Mouse (Mus musculus) CH12.LX (cell line): ENCODE measurements around the gene Copg2. TPM values are rescaled to one million over a fixed set of nuclear protein-coding genes. Genes with fewer than 3 reads are reported as not detected.
"Not testable (repeated sequence)": the region's sequence is repeated elsewhere in the genome, so short reads cannot be mapped to it uniquely, and the experiment has no call there.

ENCODE experiments used
- DNase-seq: peaks from one replicate; pipeline ENCODE4 v3.0.0-alpha.2; 2013; ENCODE audit errors: extremely low read depth
- H3K27ac ChIP-seq: 2 replicates; pipeline ENCODE4 v1.5.1; 2012; ENCODE audit warnings: low read depth, mild to moderate bottlenecking, control low read depth, moderate library complexity; ENCODE audit not compliant: insufficient read depth
- H3K27me3 ChIP-seq: replicated peaks from 2 replicates; pipeline ENCODE3; 2012; ENCODE audit warnings: inconsistent platforms
- H3K36me3 ChIP-seq, 2 experiments: replicated peaks in 1 of 2; 2 replicates each; pipeline versions ENCODE3 to v1.6.1; 2012; ENCODE audit warnings: inconsistent platforms in 1 of 2, low read length in 1 of 2, mild to moderate bottlenecking in 1 of 2, mixed read lengths in 1 of 2, moderate library complexity in 1 of 2; ENCODE audit not compliant: control insufficient read depth in 1 of 2, insufficient read depth in 1 of 2
- H3K4me1 ChIP-seq, 2 experiments: 2 replicates each; pipeline ENCODE4 v1.6.1; 2012; ENCODE audit warnings: inconsistent platforms in 1 of 2, moderate library complexity in 1 of 2; ENCODE audit not compliant: insufficient read depth in 2 of 2, control insufficient read depth in 1 of 2
- H3K4me2 ChIP-seq: 2 replicates; pipeline ENCODE4 v1.6.1; 2012; ENCODE audit warnings: low read depth, mild to moderate bottlenecking, control low read depth; ENCODE audit not compliant: poor library complexity, insufficient read depth, severe bottlenecking
- H3K4me3 ChIP-seq, 3 experiments: fragments of 150-350 bp in 1 of 3; sonication (generic) in 1 of 3; replicated peaks in 1 of 3; 2 replicates each; pipeline versions ENCODE3 to v1.5.1; 2011 to 2012; ENCODE audit warnings: low read depth in 2 of 3, low read length in 2 of 3, mild to moderate bottlenecking in 2 of 3, moderate library complexity in 2 of 3, control low read depth in 1 of 3, improper control_type of control experiment in 1 of 3, inconsistent platforms in 1 of 3, mixed read lengths in 1 of 3; ENCODE audit not compliant: poor library complexity in 1 of 3
- H3K79me2 ChIP-seq: replicated peaks from 2 replicates; pipeline ENCODE4 v1.6.1; 2012; ENCODE audit warnings: mild to moderate bottlenecking, moderate library complexity; ENCODE audit not compliant: control insufficient read depth, poor library complexity, insufficient read depth, severe bottlenecking; ENCODE audit errors: extremely low read depth
- H3K9ac ChIP-seq: 2 replicates; pipeline ENCODE4 v1.6.1; 2012; ENCODE audit warnings: low read depth, mild to moderate bottlenecking, control low read depth, moderate library complexity; ENCODE audit not compliant: insufficient read depth
- H3K9me3 ChIP-seq: replicated peaks from 2 replicates; pipeline ENCODE3; 2012; ENCODE audit warnings: low read length, inconsistent platforms, mixed read lengths
- BHLHE40 ChIP-seq: IDR thresholded peaks from 2 replicates; pipeline ENCODE4 v1.6.1; 2011; ENCODE audit warnings: mild to moderate bottlenecking, low read depth, low read length, improper control_type of control experiment
- E2F4 ChIP-seq: IDR thresholded peaks from 2 replicates; pipeline ENCODE4 v1.6.1; 2011; ENCODE audit warnings: low read depth, low read length, improper control_type of control experiment; ENCODE audit not compliant: insufficient replicate concordance
- ELF1 ChIP-seq: IDR thresholded peaks from 2 replicates; pipeline ENCODE4 v1.6.1; 2014; ENCODE audit warnings: low read depth, mild to moderate bottlenecking, inconsistent platforms, low read length, improper control_type of control experiment
- ETS1 ChIP-seq: conservative IDR thresholded peaks from 2 replicates; pipeline ENCODE4 v1.6.1; 2012; ENCODE audit warnings: low read depth, mild to moderate bottlenecking, inconsistent platforms, low read length, improper control_type of control experiment, moderate library complexity
- GABPA ChIP-seq: IDR thresholded peaks from 2 replicates; pipeline ENCODE4 v1.6.1; 2012; ENCODE audit warnings: low read depth, low read length, improper control_type of control experiment, inconsistent platforms; ENCODE audit not compliant: insufficient replicate concordance
- HCFC1 ChIP-seq: IDR thresholded peaks from 2 replicates; pipeline ENCODE4 v1.6.1; 2012; ENCODE audit warnings: low read depth, mild to moderate bottlenecking, inconsistent platforms, low read length, improper control_type of control experiment
- IRF4 ChIP-seq: IDR thresholded peaks from 2 replicates; pipeline ENCODE4 v1.6.1; 2014; ENCODE audit warnings: low read depth, mild to moderate bottlenecking, inconsistent platforms, low read length, improper control_type of control experiment
- JUND ChIP-seq: conservative IDR thresholded peaks from 2 replicates; pipeline ENCODE4 v1.6.1; 2011; ENCODE audit warnings: low read depth, low read length, improper control_type of control experiment
- MAX ChIP-seq: IDR thresholded peaks from 2 replicates; pipeline ENCODE4 v1.6.1; 2011; ENCODE audit warnings: low read length, improper control_type of control experiment
- MEF2A ChIP-seq: IDR thresholded peaks from 2 replicates; pipeline ENCODE4 v1.6.1; 2014; ENCODE audit warnings: low read depth, mild to moderate bottlenecking, inconsistent platforms, low read length, improper control_type of control experiment, borderline replicate concordance
- MYC ChIP-seq: IDR thresholded peaks from 2 replicates; pipeline ENCODE4 v1.6.1; 2011; ENCODE audit warnings: low read depth, mild to moderate bottlenecking, improper control_type of control experiment, low read length
- NRF1 ChIP-seq: IDR thresholded peaks from 2 replicates; pipeline ENCODE4 v1.6.1; 2014; ENCODE audit warnings: low read depth, mild to moderate bottlenecking, inconsistent platforms, low read length, improper control_type of control experiment, moderate library complexity
- PAX5 ChIP-seq: IDR thresholded peaks from 2 replicates; pipeline ENCODE4 v1.6.1; 2012; ENCODE audit warnings: low read length, inconsistent platforms, mixed read lengths
- POLR2A ChIP-seq: IDR thresholded peaks from 2 replicates; pipeline ENCODE4 v1.6.1; 2011; ENCODE audit warnings: low read depth, mild to moderate bottlenecking, improper control_type of control experiment, low read length
- POLR2AphosphoS2 ChIP-seq: IDR thresholded peaks from 2 replicates; pipeline ENCODE4 v1.6.1; 2011; ENCODE audit warnings: low read depth, low read length, improper control_type of control experiment
- RAD21 ChIP-seq: IDR thresholded peaks from 2 replicates; pipeline ENCODE4 v1.6.1; 2011; ENCODE audit warnings: low read depth, mild to moderate bottlenecking, low read length, improper control_type of control experiment, moderate library complexity
- RCOR1 ChIP-seq: conservative IDR thresholded peaks from 2 replicates; pipeline ENCODE4 v1.6.1; 2012; ENCODE audit warnings: low read depth, mild to moderate bottlenecking, inconsistent platforms, low read length, improper control_type of control experiment
- SIN3A ChIP-seq: IDR thresholded peaks from 2 replicates; pipeline ENCODE4 v1.6.1; 2012; ENCODE audit warnings: low read length, improper control_type of control experiment, inconsistent platforms
- TBP ChIP-seq: conservative IDR thresholded peaks from 2 replicates; pipeline ENCODE4 v1.6.1; 2011; ENCODE audit warnings: low read depth, low read length, improper control_type of control experiment
- UBTF ChIP-seq: IDR thresholded peaks from 2 replicates; pipeline ENCODE4 v1.6.1; 2012; ENCODE audit warnings: low read depth, mild to moderate bottlenecking, inconsistent platforms, low read length, improper control_type of control experiment, moderate library complexity
- USF1 ChIP-seq: IDR thresholded peaks from 2 replicates; pipeline ENCODE4 v1.6.1; 2014; ENCODE audit warnings: low read depth, mild to moderate bottlenecking, inconsistent platforms, low read length, improper control_type of control experiment
- USF2 ChIP-seq: conservative IDR thresholded peaks from 2 replicates; pipeline ENCODE4 v1.6.1; 2011; ENCODE audit warnings: low read depth, low read length, improper control_type of control experiment
- ZNF384 ChIP-seq: IDR thresholded peaks from 2 replicates; pipeline ENCODE4 v1.6.1; 2012; ENCODE audit warnings: low read depth, low read length, improper control_type of control experiment, inconsistent platforms
- dilution Hi-C: fragments of 300-500 bp; cut with MboI; formaldehyde crosslinking; loops from 2 replicates; pipeline ENCODE4 v1.14.3; 2020; ENCODE audit warnings: low sequenced_read_pairs; ENCODE audit not compliant: extremely low pct_unique_long_range_greater_than_20kb, extremely low pct_ligation_motif_present
- in situ Hi-C: fragments of 300-500 bp; cut with MboI; formaldehyde crosslinking; loops from 3 replicates; pipeline ENCODE4 v1.14.3; 2019; ENCODE audit warnings: low sequenced_read_pairs, low pct_ligation_motif_present, low pct_unique_long_range_greater_than_20kb, mixed read lengths
- polyA plus RNA-seq: library from polyadenylated mRNA; unstranded; fragments of >175 nt; gene quantifications from 2 replicates; pipeline ENCODE4 v1.2.1, GENCODE M21; 2012; ENCODE audit warnings: low read depth; ENCODE audit not compliant: insufficient read length
- total RNA-seq, 2 experiments: library from RNA; depleted of rRNA; stranded (reverse); fragments of 300-350 nt in 1 of 2; fragments of >200 nt in 1 of 2; gene quantifications; 2 replicates each; pipeline ENCODE4 v1.2.3; 2012 to 2014

Copg2 gene
- total and polyA plus RNA-seq, 3 experiments, result 23.3 to 43.7 (median 28.9) TPM

DNA sequence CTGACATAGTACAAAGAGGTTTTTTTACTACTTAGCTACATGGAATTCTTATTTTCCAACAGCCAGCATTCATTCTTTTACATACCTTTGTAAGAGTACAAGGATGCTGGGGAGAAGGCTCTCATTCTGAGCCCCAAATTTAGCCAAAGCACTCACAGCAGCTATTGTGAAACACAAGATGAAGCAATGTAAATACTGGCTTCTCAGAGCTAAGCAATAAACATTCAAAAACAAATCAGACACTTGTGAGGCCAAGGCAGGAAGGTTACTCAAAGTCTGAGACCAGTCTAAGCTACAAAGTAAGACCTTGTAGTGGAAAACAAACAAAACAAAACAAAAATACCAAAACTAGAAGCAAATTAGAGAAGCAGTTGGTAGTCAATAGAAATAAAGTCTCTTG is 83.0 kb downstream of the Copg2 start:
- no peak overlapping the region for H3K27ac ChIP-seq
- DNase-seq, result no peak
- no peak overlapping the region for H3K9ac ChIP-seq
- dilution Hi-C loops (no loop called here), in situ Hi-C loops (no loop called here)
- no peaks in the 10 kb centered on the region for H3K4me1 ChIP-seq
- TF ChIP-seq UBTF (no peak), ZNF384 (no peak), ELF1 (no peak), USF2 (no peak), TBP (no peak), POLR2A (no peak), POLR2AphosphoS2 (no peak), SIN3A (no peak), RCOR1 (no peak), E2F4 (no peak), MAX (no peak)
- no peaks in the 10 kb centered on the region for H3K79me2 ChIP-seq
- H3K4me2 ChIP-seq, result no peak overlapping the region
- H3K36me3 ChIP-seq, result peaks cover 0 to 15% of the 10 kb centered on the region in 2 experiments
- H3K27me3 ChIP-seq, result no peaks in the 10 kb centered on the region
- no peaks in the 10 kb centered on the region for H3K9me3 ChIP-seq
- H3K4me3 ChIP-seq, result no peak overlapping the region

DNA sequence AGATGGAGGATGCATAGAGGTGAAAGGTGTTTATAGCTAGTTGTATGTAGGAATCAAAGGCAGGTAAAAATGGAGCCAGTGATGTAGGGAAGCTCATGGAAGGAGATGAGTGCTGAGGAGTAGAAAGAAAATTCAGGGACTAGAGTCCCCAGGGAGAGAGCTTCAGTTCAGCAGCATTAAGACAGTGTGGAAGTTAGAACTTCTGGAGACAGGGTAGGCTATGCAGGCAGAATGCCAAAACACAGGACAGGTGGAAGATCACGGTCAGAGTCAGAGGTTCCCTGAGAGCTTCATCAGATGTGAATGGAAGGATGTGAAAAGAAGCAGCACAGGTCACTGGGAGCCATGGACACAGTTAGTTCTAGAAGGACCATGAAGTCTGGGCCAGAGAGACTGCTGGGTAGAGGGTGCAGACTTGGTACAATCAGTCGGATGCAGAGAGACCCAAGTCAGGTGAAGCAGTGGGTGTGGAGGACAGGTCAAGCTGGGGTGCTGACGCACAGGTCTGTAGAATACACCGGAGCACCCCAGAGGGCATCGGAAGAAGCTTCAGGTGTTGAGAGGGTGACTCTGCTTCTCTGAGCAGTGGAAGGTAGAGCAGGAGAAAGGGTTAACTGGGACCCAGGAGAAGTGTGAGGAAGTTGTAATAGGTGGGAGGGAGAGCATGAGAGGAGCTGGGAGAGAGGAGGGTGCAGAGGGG is 91.4 kb downstream of the Copg2 start:
- no peak overlapping the region for H3K4me2 ChIP-seq
- H3K9ac ChIP-seq, result no peak overlapping the region
- H3K4me3 ChIP-seq, result no peak overlapping the region
- in situ Hi-C loops, result no loop called here
- dilution Hi-C loops, result no loop called here
- no peak for DNase-seq
- H3K9me3 ChIP-seq, result no peaks in the 10 kb centered on the region
- H3K27ac ChIP-seq, result no peak overlapping the region
- H3K27me3 ChIP-seq, result no peaks in the 10 kb centered on the region
- TF ChIP-seq BHLHE40 (no peak), HCFC1 (no peak), IRF4 (no peak), POLR2A (no peak), ZNF384 (no peak), MYC (no peak), ETS1 (no peak), JUND (no peak), PAX5 (no peak), E2F4 (no peak), GABPA (no peak), RCOR1 (no peak), ELF1 (no peak), MAX (no peak), MEF2A (no peak), NRF1 (no peak), RAD21 (no peak), USF2 (no peak), USF1 (no peak)
- TF ChIP-seq, all 38 proteins: peak for 0
- Histone ChIP-seq H3K4me1 (no peaks in the 10 kb centered on the region), H3K36me3 (peaks cover 0 to 30% of the 10 kb centered on the region in 2 experiments), H3K79me2 (no peaks in the 10 kb centered on the region)

- H3K27me3 ChIP-seq, H3K9me3 ChIP-seq, DNase-seq, H3K4me3 ChIP-seq, in situ Hi-C loops, dilution Hi-C loops, H3K79me2 ChIP-seq, H3K4me1 ChIP-seq, H3K9ac ChIP-seq, H3K27ac ChIP-seq, H3K4me2 ChIP-seq: not testable (repeated sequence)
- peaks cover 0 to 25% of the 10 kb centered on the region in 2 experiments for H3K36me3 ChIP-seq
These were observed 92.1 kb downstream of the Copg2 start for GRCm38 (mm10) chr6:30804389-30805052.
